ENCODE assay signal across 8 mouse cellular contexts in genomic region chrX:74245687-74246086, GRCm38 (mm10). TPM values are rescaled to one million over a fixed set of nuclear protein-coding genes. Genes with fewer than 3 reads are reported as not detected.
DNase-seq lines count a peak whose midpoint lies in the region; ATAC-seq and TF ChIP-seq lines count a peak whose summit lies in the region.

No protein-coding gene starts in this region.

- peak overlapping the region; percentile 91 for H3K27ac ChIP-seq in forebrain, embryonic 13.5 days
- peak overlapping the region; percentile 89 for H3K27ac ChIP-seq in neural tube, embryonic 15.5 days (replicated peaks)

- H3K4me1 ChIP-seq in E14TG2a.4 (replicated peaks; ENCODE audit: low read depth, low read length), result peaks cover 38% of the 10 kb centered on the region
- H3K4me1 ChIP-seq in forebrain, embryonic 13.5 days, result peaks cover 19% of the 10 kb centered on the region
- peaks cover 15% of the 10 kb centered on the region for H3K4me1 ChIP-seq in neural tube, embryonic 15.5 days

- peak overlapping the region; percentile 80 for H3K9ac ChIP-seq in forebrain, embryonic 13.5 days
- peak overlapping the region; percentile 65 for H3K9ac ChIP-seq in neural tube, embryonic 15.5 days (replicated peaks)

- TF ChIP-seq CTCF in E14TG2a.4 (conservative IDR thresholded peaks at IDR 0.05; ENCODE audit: low read length), result no peak

- peak overlapping the region; percentile 86 for H3K4me3 ChIP-seq in E14TG2a.4 (replicated peaks; ENCODE audit: low read length)
- H3K4me3 ChIP-seq in forebrain, embryonic 13.5 days, result peak overlapping the region; percentile 58
- peak overlapping the region; percentile 54 for H3K4me3 ChIP-seq in neural tube, embryonic 15.5 days (replicated peaks)

- DNase-seq in heart, postnatal 10 days, result peak; percentile 89
- peak; percentile 18 to 55 for DNase-seq in layer of hippocampus, adult 18-20 months (ENCODE audit: low spot score in 2 of 2)
- DNase-seq in lung, adult 18-20 months, result peak; percentile 84 to 89
- peak; percentile 61 to 66 for DNase-seq in thymus, adult 18-20 months

- peaks cover 34% of the 10 kb centered on the region for H3K36me3 ChIP-seq in E14TG2a.4 (ENCODE audit: insufficient read depth, low read length)
- peaks cover 24% of the 10 kb centered on the region for H3K36me3 ChIP-seq in forebrain, embryonic 13.5 days (ENCODE audit: poor library complexity, severe bottlenecking)
- H3K36me3 ChIP-seq in neural tube, embryonic 15.5 days, result peaks cover 19% of the 10 kb centered on the region

- ATAC-seq in cerebellum, adult (ENCODE audit: insufficient number of reproducible peaks, low FRiP score, low TSS enrichment), result peak; percentile 46; the same call in 1 of the 2 replicates
- ATAC-seq in forebrain, embryonic 13.5 days, result peak; percentile 52
- peak; percentile 60 for ATAC-seq in neural tube, embryonic 15.5 days (ENCODE audit: low FRiP score)

- intact Hi-C loops in heart, postnatal 10 days (cut with DNase I), result loop anchor here (1.0 to 10.0 kb wide), 5 partner anchors 25 to 461 kb away; partner anchors contain the start of genes Fam3a, Idh3g, Ikbkg and Rpl10

- peak overlapping the region; percentile 69 for H3K4me2 ChIP-seq in forebrain, embryonic 13.5 days
- H3K4me2 ChIP-seq in neural tube, embryonic 15.5 days, result peak overlapping the region; percentile 60

- H3K9me3 ChIP-seq in E14TG2a.4 (ENCODE audit: low read length), result no peaks in the 10 kb centered on the region
- no peaks in the 10 kb centered on the region for H3K9me3 ChIP-seq in forebrain, embryonic 13.5 days (replicated peaks)
- H3K9me3 ChIP-seq in neural tube, embryonic 15.5 days (replicated peaks), result no peaks in the 10 kb centered on the region

- H3K27me3 ChIP-seq in E14TG2a.4 (ENCODE audit: insufficient read depth, low read length), result no peaks in the 10 kb centered on the region
- H3K27me3 ChIP-seq in forebrain, embryonic 13.5 days, result no peaks in the 10 kb centered on the region
- H3K27me3 ChIP-seq in neural tube, embryonic 15.5 days (replicated peaks), result no peaks in the 10 kb centered on the region

- 21% methylated on average over 15 of the region's 21 CpGs for WGBS in forebrain, embryonic 13.5 days
- WGBS in neural tube, embryonic 15.5 days, result 23% methylated on average over 17 of the region's 21 CpGs

RNA-seq across cellular contexts. Expression of gene Flna, which starts 3.9 kb away (rescaled TPM):
- polyA plus RNA-seq in forebrain, embryonic 13.5 days (2015; fragmentation: Nextera tagmentation; extraction: Ambion mirVana), result 102 and 128 TPM in 2 replicates
- 100 to 1,000 TPM; 245 TPM for total RNA-seq in heart, postnatal 10 days (2021)
- 10 to 100 TPM; 44.8 to 52.5 TPM for total RNA-seq in layer of hippocampus, adult 18-20 months (2021)
- polyA plus RNA-seq in neural tube, embryonic 15.5 days (2015; fragmentation: Nextera tagmentation; extraction: Ambion mirVana), result 67.3 and 100 TPM in 2 replicates

RNA-seq across cellular contexts. Expression of gene Emd, which starts 8.8 kb away (rescaled TPM):
- polyA plus RNA-seq in forebrain, embryonic 13.5 days (2015; fragmentation: Nextera tagmentation; extraction: Ambion mirVana), result 22.5 and 23.1 TPM in 2 replicates
- total RNA-seq in heart, postnatal 10 days (2021), result 10 to 100 TPM; 39.7 to 47.5 TPM
- 10 to 100 TPM; 37.2 to 43.0 TPM for total RNA-seq in layer of hippocampus, adult 18-20 months (2021)
- polyA plus RNA-seq in neural tube, embryonic 15.5 days (2015; fragmentation: Nextera tagmentation; extraction: Ambion mirVana), result 13.2 and 17.9 TPM in 2 replicates

RNA-seq across cellular contexts. Expression of gene Rpl10, which starts 24.9 kb away (rescaled TPM):
- polyA plus RNA-seq in forebrain, embryonic 13.5 days (2015; fragmentation: Nextera tagmentation; extraction: Ambion mirVana), result 601 and 642 TPM in 2 replicates
- 100 to 1,000 TPM; 247 to 291 TPM for total RNA-seq in heart, postnatal 10 days (2021)
- 100 to 1,000 TPM; 185 to 211 TPM for total RNA-seq in layer of hippocampus, adult 18-20 months (2021)
- 436 and 510 TPM in 2 replicates for polyA plus RNA-seq in neural tube, embryonic 15.5 days (2015; fragmentation: Nextera tagmentation; extraction: Ambion mirVana)

RNA-seq across cellular contexts. Expression of gene Taz, which starts 36.0 kb away (rescaled TPM):
- polyA plus RNA-seq in forebrain, embryonic 13.5 days (2015; fragmentation: Nextera tagmentation; extraction: Ambion mirVana), result 80.6 and 88.4 TPM in 2 replicates
- total RNA-seq in heart, postnatal 10 days (2021), result 10 to 100 TPM; 40.4 to 44.1 TPM
- 10 to 100 TPM; 57.7 to 60.7 TPM for total RNA-seq in layer of hippocampus, adult 18-20 months (2021)
- polyA plus RNA-seq in neural tube, embryonic 15.5 days (2015; fragmentation: Nextera tagmentation; extraction: Ambion mirVana), result 84.0 and 87.7 TPM in 2 replicates

RNA-seq across cellular contexts. Expression of gene Dnase1l1, which starts 36.5 kb away (rescaled TPM):
- 1.5 and 2.7 TPM in 2 replicates for polyA plus RNA-seq in forebrain, embryonic 13.5 days (2015; fragmentation: Nextera tagmentation; extraction: Ambion mirVana)
- total RNA-seq in heart, postnatal 10 days (2021), result 10 to 100 TPM; 14.7 to 17.7 TPM
- total RNA-seq in layer of hippocampus, adult 18-20 months (2021), result 1 to 10 TPM; 2.4 to 2.6 TPM
- 5.1 and 7.8 TPM in 2 replicates for polyA plus RNA-seq in neural tube, embryonic 15.5 days (2015; fragmentation: Nextera tagmentation; extraction: Ambion mirVana)

Comparison
In these comparisons a context has a peak if more than half of its experiments do, and no peak if none do; other contexts are left out.
1. Peak in every context shown above with its lines: DNase-seq, ATAC-seq, H3K4me3 ChIP-seq and H3K27ac ChIP-seq.
2. DNase-seq: peak in every context shown above with its lines; median percentile 89 in heart, postnatal 10 days; 86 in lung, adult 18-20 months; 64 in thymus, adult 18-20 months; 36 in layer of hippocampus, adult 18-20 months.
3. RNA of gene Flna, which starts 3.9 kb away (total RNA-seq): 245 TPM in heart, postnatal 10 days; 44.8 to 52.5 TPM in layer of hippocampus, adult 18-20 months; every median in the first group is over 4 times any median in the second.